ENCODE assay signal across 9 mouse cellular contexts in genomic region chr7:25827199-25827598, GRCm38 (mm10). TPM values are rescaled to one million over a fixed set of nuclear protein-coding genes. Genes with fewer than 3 reads are reported as not detected.
DNase-seq lines count a peak whose midpoint lies in the region; TF ChIP-seq lines count a peak whose summit lies in the region.
"Had no signal": no experiment of that assay in that cellular context is flagged by ENCODE, and none has a peak within 500 bp of the region (broad histone marks: within the 10 kb centered on the region; RNA-seq: fewer than 3 reads in every experiment).

No protein-coding gene starts in this region.

- intact Hi-C loops in left cerebral cortex, postnatal 4 days (cut with DNase I), result no loop called here

- WGBS in liver, adult 2 months, result 13% methylated on average over 3 of the region's 3 CpGs
- 0% methylated on average over 3 of the region's 3 CpGs for WGBS in kidney, adult 2 months
- 75% methylated on average over 3 of the region's 3 CpGs for WGBS in hindbrain, embryonic 10.5 days

- H3K36me3 ChIP-seq in liver, adult 2 months (ENCODE audit: control insufficient read depth, insufficient read depth, low read length), result no peaks in the 10 kb centered on the region
- H3K36me3 ChIP-seq in kidney, adult 2 months (ENCODE audit: control insufficient read depth, insufficient read depth, low read length), result no peaks in the 10 kb centered on the region
- H3K36me3 ChIP-seq in hindbrain, embryonic 10.5 days, result no peaks in the 10 kb centered on the region
- H3K36me3 ChIP-seq: liver, embryonic 13.5 days had no signal

- no peaks in the 10 kb centered on the region for H3K79me2 ChIP-seq in liver, adult 2 months (ENCODE audit: control insufficient read depth, insufficient read depth, low read length)

- H3K27me3 ChIP-seq in liver, adult 2 months (ENCODE audit: control insufficient read depth, insufficient read depth, low read length), result no peaks in the 10 kb centered on the region
- no peaks in the 10 kb centered on the region for H3K27me3 ChIP-seq in kidney, adult 2 months (replicated peaks; ENCODE audit: control insufficient read depth, insufficient read depth, low read length)
- no peaks in the 10 kb centered on the region for H3K27me3 ChIP-seq in hindbrain, embryonic 10.5 days (ENCODE audit: insufficient read depth, poor library complexity, severe bottlenecking)
- H3K27me3 ChIP-seq: liver, embryonic 13.5 days had no signal

- no peak overlapping the region for H3K4me3 ChIP-seq in liver, adult 2 months (ENCODE audit: insufficient read depth, low read depth, low read length)
- H3K4me3 ChIP-seq in brown adipose tissue, adult 24 weeks (ENCODE audit: insufficient read depth, low read depth, low read length), result no peak overlapping the region
- H3K4me3 ChIP-seq in kidney, adult 2 months (ENCODE audit: insufficient read depth, low read depth, low read length), result no peak overlapping the region
- H3K4me3 ChIP-seq in hindbrain, embryonic 10.5 days, result no peak overlapping the region
- H3K4me3 ChIP-seq: liver, embryonic 13.5 days had no signal

- no peaks in the 10 kb centered on the region for H3K9me3 ChIP-seq in hindbrain, embryonic 10.5 days
- H3K9me3 ChIP-seq: liver, embryonic 13.5 days had no signal

- no peak overlapping the region for H3K27ac ChIP-seq in liver, adult 2 months (replicated peaks; ENCODE audit: insufficient read depth, low read depth, low read length)
- H3K27ac ChIP-seq in brown adipose tissue, adult 24 weeks (replicated peaks; ENCODE audit: low read depth, low read length), result peak overlapping the region; percentile 38; the same call in 1 of the 2 replicates
- H3K27ac ChIP-seq in kidney, adult 2 months (ENCODE audit: insufficient read depth, low read depth, low read length), result peak overlapping the region; percentile 81
- H3K27ac ChIP-seq in hindbrain, embryonic 10.5 days, result no peak overlapping the region
- H3K27ac ChIP-seq: liver, embryonic 13.5 days had no signal

- peaks cover 2% of the 10 kb centered on the region; the same call in 1 of the 2 replicates for H3K4me1 ChIP-seq in liver, adult 2 months (ENCODE audit: control insufficient read depth, insufficient read depth, low read length)
- peaks cover 19% of the 10 kb centered on the region for H3K4me1 ChIP-seq in brown adipose tissue, adult 24 weeks (ENCODE audit: control insufficient read depth, insufficient read depth, insufficient read length, low read length)
- peaks cover 28% of the 10 kb centered on the region for H3K4me1 ChIP-seq in kidney, adult 2 months (ENCODE audit: control insufficient read depth, insufficient read depth, low read length)
- H3K4me1 ChIP-seq in hindbrain, embryonic 10.5 days (replicated peaks), result no peaks in the 10 kb centered on the region
- H3K4me1 ChIP-seq: liver, embryonic 13.5 days had no signal

- no peak overlapping the region for H3K9ac ChIP-seq in liver, adult 2 months (ENCODE audit: low read depth, low read length)
- H3K9ac ChIP-seq: liver, embryonic 13.5 days had no signal

- peak; percentile 88 for DNase-seq in liver, adult 2 months (ENCODE audit: extremely low read depth, low read depth, low spot score)
- DNase-seq in liver, result no peak
- peak; percentile 94 for DNase-seq in kidney, adult 2 months
- peak; percentile 75 for DNase-seq in naive thymus-derived CD4-positive, alpha-beta T cell, adult 2 months (ENCODE audit: low read depth)
- DNase-seq in left cerebral cortex, postnatal 4 days, result no peak
- DNase-seq in hindbrain, embryonic 10.5 days (ENCODE audit: low spot score), result no peak
- no peak for DNase-seq in layer of hippocampus, postnatal 36 days
- DNase-seq: liver, embryonic 13.5 days had no signal

- no peak for TF ChIP-seq POLR2A in liver, adult 2 months (IDR thresholded peaks at IDR 0.05; ENCODE audit: extremely low read depth, insufficient read depth, low read length)
- TF ChIP-seq POLR2A in kidney, adult 2 months (IDR thresholded peaks at IDR 0.05; ENCODE audit: low read depth, low read length), result no peak

- no peak for TF ChIP-seq CTCF in liver, adult 2 months (IDR thresholded peaks at IDR 0.05; ENCODE audit: low read depth, low read length)
- no peak for TF ChIP-seq CTCF in kidney, adult 2 months (conservative IDR thresholded peaks at IDR 0.05; ENCODE audit: insufficient read depth, insufficient read length, low read depth, low read length)

RNA-seq across cellular contexts. Expression of gene Cyp2s1, which starts 10.5 kb away (rescaled TPM):
- 0.13 and 0.28 TPM in 2 replicates for total RNA-seq in liver, adult 2 months (2014; rRNA removed)
- 0.37 and 0.41 TPM in 2 replicates for polyA plus RNA-seq in liver, adult 2 months (2012; rRNA removed)
- not detected in 2 replicates for polyA plus RNA-seq in brown adipose tissue, adult 24 weeks (2012; ENCODE audit: insufficient read depth, insufficient read length, missing spikeins)
- 22.1 and 26.2 TPM in 2 replicates for polyA plus RNA-seq in kidney, adult 2 months (2012; rRNA removed)
- 1 to 10 TPM; 2.4 to 3.5 TPM for total RNA-seq in left cerebral cortex, postnatal 4 days (2021)
- polyA plus RNA-seq in hindbrain, embryonic 10.5 days (2016; fragmentation: Nextera tagmentation; extraction: Ambion mirVana), result 0.44 and 0.46 TPM in 2 replicates
- 1 to 10 TPM; 1.8 to 2.3 TPM for total RNA-seq in layer of hippocampus, postnatal 36 days (2021)

RNA-seq across cellular contexts. Expression of gene Axl, which starts 38.7 kb away (rescaled TPM):
- total RNA-seq in liver, adult 2 months (2014; rRNA removed), result 12.4 and 18.0 TPM in 2 replicates
- 6.3 and 11.4 TPM in 2 replicates for polyA plus RNA-seq in liver, adult 2 months (2012; rRNA removed)
- 18.6 and 24.1 TPM in 2 replicates for polyA plus RNA-seq in brown adipose tissue, adult 24 weeks (2012; ENCODE audit: insufficient read depth, insufficient read length, missing spikeins)
- polyA plus RNA-seq in kidney, adult 2 months (2012; rRNA removed), result 31.0 and 36.1 TPM in 2 replicates
- 10 to 100 TPM; 19.2 to 20.8 TPM for total RNA-seq in left cerebral cortex, postnatal 4 days (2021)
- polyA plus RNA-seq in hindbrain, embryonic 10.5 days (2016; fragmentation: Nextera tagmentation; extraction: Ambion mirVana), result 15.0 and 18.4 TPM in 2 replicates
- total RNA-seq in layer of hippocampus, postnatal 36 days (2021), result 10 to 100 TPM; 39.8 to 42.1 TPM

Comparison
In these comparisons a context has a peak if more than half of its experiments do, and no peak if none do; other contexts are left out.
1. DNase-seq: peak in liver, adult 2 months (single experiment), kidney, adult 2 months (single experiment) and naive thymus-derived CD4-positive, alpha-beta T cell, adult 2 months (single experiment); none in liver (single experiment), left cerebral cortex, postnatal 4 days (single experiment), hindbrain, embryonic 10.5 days (single experiment) and layer of hippocampus, postnatal 36 days (0 of 2).
2. H3K27ac ChIP-seq: peak in brown adipose tissue, adult 24 weeks (single experiment) and kidney, adult 2 months (single experiment); none in liver, adult 2 months (single experiment) and hindbrain, embryonic 10.5 days (single experiment).
3. RNA of gene Cyp2s1, which starts 10.5 kb away (polyA plus RNA-seq): 22.1 to 26.2 TPM in kidney, adult 2 months; 0.44 to 0.46 TPM in hindbrain, embryonic 10.5 days, 0.37 to 0.41 TPM in liver, adult 2 months and not detected in brown adipose tissue, adult 24 weeks; every median in the first group is over 10 times any median in the second.